Mouse (Mus musculus) ES-Bruce4 (cell line): ENCODE results near the gene Hnrnpu.

Experiments
- CTCF ChIP-seq: IDR thresholded peaks from one replicate; pipeline ENCODE4 v1.8.1; 2011; ENCODE audit warnings: low read depth, low read length
- EP300 ChIP-seq: IDR thresholded peaks from 2 replicates; pipeline ENCODE4 v1.6.1; 2011; ENCODE audit warnings: low read depth, low read length; ENCODE audit not compliant: insufficient read depth
- POLR2A ChIP-seq: IDR thresholded peaks from one replicate; pipeline ENCODE4 v1.8.1; 2011; ENCODE audit warnings: low read length; ENCODE audit not compliant: insufficient read depth

GRCm38 (mm10) chr1:178365171-178365570 is 27.6 kb upstream of the Hnrnpu start:
- TF ChIP-seq POLR2A (no peak), CTCF (no peak), EP300 (no peak)
